In genomic region chr15:82361459-82362018, GRCm38 (mm10) we compare ENCODE assay signal across 8 mouse cellular contexts. TPM values are rescaled to one million over a fixed set of nuclear protein-coding genes. Genes with fewer than 3 reads are reported as not detected.
DNase-seq lines count a peak whose midpoint lies in the region; ATAC-seq lines count a peak whose summit lies in the region.

No protein-coding gene starts in this region.

- H3K27ac ChIP-seq in embryonic facial prominence, embryonic 12.5 days, result 0 out of 2 replicates have a peak overlapping the region, but pooled peaks have one; percentile 41
- H3K27ac ChIP-seq in hindbrain, embryonic 16.5 days (ENCODE audit: low read depth, low read length), result no peak overlapping the region
- H3K27ac ChIP-seq in forebrain, embryonic 12.5 days, result no peak overlapping the region

- no peak overlapping the region for H3K4me2 ChIP-seq in embryonic facial prominence, embryonic 12.5 days (replicated peaks)
- H3K4me2 ChIP-seq in hindbrain, embryonic 16.5 days (ENCODE audit: low read length), result no peak overlapping the region
- no peak overlapping the region for H3K4me2 ChIP-seq in forebrain, embryonic 12.5 days

- peak; percentile 1 to 3 for DNase-seq in frontal cortex, postnatal 25 days (ENCODE audit: low spot score in 2 of 2)
- DNase-seq in frontal cortex, postnatal 36 days (ENCODE audit: low spot score in 2 of 2), result no peak
- peak; percentile 64 for DNase-seq in 416B (ENCODE audit: low read depth)
- DNase-seq in kidney, postnatal 10 days, result peak; percentile 58
- peak; percentile 35 to 52 for DNase-seq in thymus, postnatal 36 days

- no peaks in the 10 kb centered on the region for H3K27me3 ChIP-seq in embryonic facial prominence, embryonic 12.5 days
- H3K27me3 ChIP-seq in hindbrain, embryonic 16.5 days (replicated peaks; ENCODE audit: control insufficient read depth, insufficient read depth, low read length), result no peaks in the 10 kb centered on the region
- H3K27me3 ChIP-seq in forebrain, embryonic 12.5 days, result no peaks in the 10 kb centered on the region

- H3K9ac ChIP-seq in embryonic facial prominence, embryonic 12.5 days, result no peak overlapping the region
- no peak overlapping the region for H3K9ac ChIP-seq in hindbrain, embryonic 16.5 days (ENCODE audit: low read depth, low read length)
- H3K9ac ChIP-seq in forebrain, embryonic 12.5 days, result no peak overlapping the region

- no peak overlapping the region for H3K4me3 ChIP-seq in embryonic facial prominence, embryonic 12.5 days
- H3K4me3 ChIP-seq in hindbrain, embryonic 16.5 days (ENCODE audit: low read length), result no peak overlapping the region
- no peak overlapping the region for H3K4me3 ChIP-seq in forebrain, embryonic 12.5 days (replicated peaks)

- H3K36me3 ChIP-seq in embryonic facial prominence, embryonic 12.5 days, result no peaks in the 10 kb centered on the region
- no peaks in the 10 kb centered on the region for H3K36me3 ChIP-seq in hindbrain, embryonic 16.5 days (ENCODE audit: control insufficient read depth, insufficient read depth, low read length)
- no peaks in the 10 kb centered on the region for H3K36me3 ChIP-seq in forebrain, embryonic 12.5 days (replicated peaks)

- WGBS in embryonic facial prominence, embryonic 12.5 days, result 66% methylated on average over 11 of the region's 11 CpGs
- 76% methylated on average over 11 of the region's 11 CpGs for WGBS in hindbrain, embryonic 16.5 days
- 76% methylated on average over 11 of the region's 11 CpGs for WGBS in forebrain, embryonic 12.5 days

- no peaks in the 10 kb centered on the region for H3K4me1 ChIP-seq in embryonic facial prominence, embryonic 12.5 days
- no peaks in the 10 kb centered on the region for H3K4me1 ChIP-seq in hindbrain, embryonic 16.5 days (ENCODE audit: control insufficient read depth, insufficient read depth, low read depth, low read length)
- H3K4me1 ChIP-seq in forebrain, embryonic 12.5 days, result no peaks in the 10 kb centered on the region

- no peaks in the 10 kb centered on the region for H3K9me3 ChIP-seq in embryonic facial prominence, embryonic 12.5 days
- no peaks in the 10 kb centered on the region for H3K9me3 ChIP-seq in hindbrain, embryonic 16.5 days (ENCODE audit: control insufficient read depth, low read length)
- no peaks in the 10 kb centered on the region for H3K9me3 ChIP-seq in forebrain, embryonic 12.5 days

- no peak for ATAC-seq in embryonic facial prominence, embryonic 12.5 days (ENCODE audit: insufficient number of reproducible peaks, insufficient read depth, low FRiP score, low TSS enrichment)
- ATAC-seq in hindbrain, embryonic 16.5 days, result no peak
- no peak for ATAC-seq in forebrain, embryonic 12.5 days (ENCODE audit: low FRiP score)

RNA-seq across cellular contexts. Expression of gene Ndufa6, which starts 7.4 kb away (rescaled TPM):
- 281 and 295 TPM in 2 replicates for polyA plus RNA-seq in embryonic facial prominence, embryonic 12.5 days (2016; fragmentation: Nextera tagmentation; extraction: Ambion mirVana)
- 345 and 392 TPM in 2 replicates for polyA plus RNA-seq in hindbrain, embryonic 16.5 days (2015; fragmentation: Nextera tagmentation; extraction: Ambion mirVana)
- polyA plus RNA-seq in forebrain, embryonic 12.5 days (2016; fragmentation: Nextera tagmentation; extraction: Ambion mirVana), result 277 and 278 TPM in 2 replicates

RNA-seq across cellular contexts. Expression of gene Cyp2d22, which starts 18.5 kb away (rescaled TPM):
- 10.6 and 10.9 TPM in 2 replicates for polyA plus RNA-seq in embryonic facial prominence, embryonic 12.5 days (2016; fragmentation: Nextera tagmentation; extraction: Ambion mirVana)
- polyA plus RNA-seq in hindbrain, embryonic 16.5 days (2015; fragmentation: Nextera tagmentation; extraction: Ambion mirVana), result 3.3 TPM in 2 replicates
- 2.1 and 2.8 TPM in 2 replicates for polyA plus RNA-seq in forebrain, embryonic 12.5 days (2016; fragmentation: Nextera tagmentation; extraction: Ambion mirVana)

RNA-seq across cellular contexts. Expression of gene Smdt1, which starts 22.8 kb away (rescaled TPM):
- polyA plus RNA-seq in embryonic facial prominence, embryonic 12.5 days (2016; fragmentation: Nextera tagmentation; extraction: Ambion mirVana), result 227 and 245 TPM in 2 replicates
- 354 and 397 TPM in 2 replicates for polyA plus RNA-seq in hindbrain, embryonic 16.5 days (2015; fragmentation: Nextera tagmentation; extraction: Ambion mirVana)
- 245 and 250 TPM in 2 replicates for polyA plus RNA-seq in forebrain, embryonic 12.5 days (2016; fragmentation: Nextera tagmentation; extraction: Ambion mirVana)

RNA-seq across cellular contexts. Expression of gene Pheta2, which starts 22.8 kb away (rescaled TPM):
- polyA plus RNA-seq in embryonic facial prominence, embryonic 12.5 days (2016; fragmentation: Nextera tagmentation; extraction: Ambion mirVana), result 10.3 and 11.2 TPM in 2 replicates
- 1.6 and 2.1 TPM in 2 replicates for polyA plus RNA-seq in hindbrain, embryonic 16.5 days (2015; fragmentation: Nextera tagmentation; extraction: Ambion mirVana)
- 3.0 and 3.6 TPM in 2 replicates for polyA plus RNA-seq in forebrain, embryonic 12.5 days (2016; fragmentation: Nextera tagmentation; extraction: Ambion mirVana)

RNA-seq across cellular contexts. Expression of gene Naga, which starts 22.8 kb away (rescaled TPM):
- polyA plus RNA-seq in embryonic facial prominence, embryonic 12.5 days (2016; fragmentation: Nextera tagmentation; extraction: Ambion mirVana), result 36.8 and 38.1 TPM in 2 replicates
- 32.8 and 32.9 TPM in 2 replicates for polyA plus RNA-seq in hindbrain, embryonic 16.5 days (2015; fragmentation: Nextera tagmentation; extraction: Ambion mirVana)
- polyA plus RNA-seq in forebrain, embryonic 12.5 days (2016; fragmentation: Nextera tagmentation; extraction: Ambion mirVana), result 20.4 and 20.5 TPM in 2 replicates

Comparison
In these comparisons a context has a peak if more than half of its experiments do, and no peak if none do; other contexts are left out.
1. DNase-seq: peak in frontal cortex, postnatal 25 days (2 of 2), 416B (single experiment), kidney, postnatal 10 days (single experiment) and thymus, postnatal 36 days (2 of 2); none in frontal cortex, postnatal 36 days (0 of 2).